Mouse (Mus musculus) limb, embryonic 12.5 days (tissue): Measurements from ENCODE around the gene Meis1. TPM values are rescaled to one million over a fixed set of nuclear protein-coding genes. Genes with fewer than 3 reads are reported as not detected.

Source experiments
- ATAC-seq: fragments of 200-750 bp; cut with Nextera tagmentation; 2 replicates; pipeline ENCODE4 v1.8.0; 2017; ENCODE audit warnings: low read depth, moderate TSS enrichment; ENCODE audit not compliant: insufficient number of reproducible peaks, insufficient read depth, low FRiP score, low TSS enrichment
- H3K27ac ChIP-seq: fragments of 300-500 bp; sonication (generic); 2 replicates; pipeline ENCODE4 v1.5.1; 2016; ENCODE audit warnings: mild to moderate bottlenecking, moderate library complexity
- H3K27me3 ChIP-seq: fragments of 300-500 bp; sonication (generic); 2 replicates; pipeline ENCODE4 v1.6.1; 2016; ENCODE audit warnings: mild to moderate bottlenecking, moderate library complexity
- H3K36me3 ChIP-seq: fragments of 300-500 bp; sonication (generic); 2 replicates; pipeline ENCODE4 v1.6.1; 2016; ENCODE audit warnings: mild to moderate bottlenecking, moderate library complexity
- H3K4me1 ChIP-seq: fragments of 300-500 bp; sonication (generic); replicated peaks from 2 replicates; pipeline ENCODE4 v1.6.1; 2016
- H3K4me2 ChIP-seq: fragments of 300-500 bp; sonication (generic); 2 replicates; pipeline ENCODE4 v1.6.1; 2016; ENCODE audit warnings: mild to moderate bottlenecking, moderate library complexity
- H3K4me3 ChIP-seq: fragments of 300-500 bp; sonication (generic); replicated peaks from 2 replicates; pipeline ENCODE4 v1.5.1; 2016; ENCODE audit warnings: mild to moderate bottlenecking
- H3K9ac ChIP-seq: fragments of 300-500 bp; sonication (generic); replicated peaks from 2 replicates; pipeline ENCODE4 v1.6.1; 2016; ENCODE audit warnings: mild to moderate bottlenecking, moderate library complexity
- H3K9me3 ChIP-seq: fragments of 300-500 bp; sonication (generic); 2 replicates; pipeline ENCODE4 v1.6.1; 2016; ENCODE audit warnings: mild to moderate bottlenecking, moderate library complexity
- WGBS: fragments of 180-500 bp; shearing (Covaris S2); methylation state at CpG from one replicate; pipeline ENCODE4 v1.1.7; 2016; 5-methylcytosine and 5-hydroxymethylcytosine counted together
- polyA plus RNA-seq: library from polyadenylated mRNA; unstranded; fragments of >200 nt; fragmentation: Nextera tagmentation; extraction: Ambion mirVana; gene quantifications from 2 replicates; pipeline ENCODE4 v1.2.1, GENCODE M21; 2016

Gene Meis1
- polyA plus RNA-seq, 1 experiment from 2014 or later: 35.1 TPM

DNA sequence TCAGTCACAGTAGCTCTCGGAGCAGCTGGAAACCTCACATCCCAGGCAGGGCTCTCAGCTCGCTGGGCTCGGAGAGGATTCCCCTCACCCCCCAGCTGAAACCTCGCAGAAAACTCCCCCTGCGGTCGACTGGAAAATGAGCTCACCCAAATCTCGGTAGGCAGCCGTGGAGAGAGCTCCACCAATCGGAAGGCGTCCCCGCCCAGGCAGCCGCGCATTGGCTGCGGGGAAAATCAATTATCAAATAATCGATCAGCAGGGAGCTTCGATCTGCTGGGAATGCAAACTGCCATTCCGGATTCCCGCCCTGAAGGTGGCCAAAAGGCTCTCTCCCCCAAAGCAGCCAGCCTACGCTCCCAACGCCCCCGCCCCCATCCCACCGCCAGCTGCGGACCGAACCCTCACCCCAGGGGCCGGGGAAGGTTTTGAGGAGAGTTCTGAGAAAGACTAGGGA lies 1.6 kb upstream of the Meis1 start:
- Histone ChIP-seq H3K4me2 (peak overlapping the region; percentile 82), H3K27me3 (peaks cover 59% of the 10 kb centered on the region), H3K4me1 (peaks cover 11% of the 10 kb centered on the region), H3K27ac (peak overlapping the region; percentile 93), H3K36me3 (no peaks in the 10 kb centered on the region), H3K9me3 (no peaks in the 10 kb centered on the region), H3K4me3 (peak overlapping the region; percentile 57), H3K9ac (peak overlapping the region; percentile 83)
- ATAC-seq: peak; percentile 72
- WGBS: under 1% methylated on average over 25 of the region's 25 CpGs

DNA sequence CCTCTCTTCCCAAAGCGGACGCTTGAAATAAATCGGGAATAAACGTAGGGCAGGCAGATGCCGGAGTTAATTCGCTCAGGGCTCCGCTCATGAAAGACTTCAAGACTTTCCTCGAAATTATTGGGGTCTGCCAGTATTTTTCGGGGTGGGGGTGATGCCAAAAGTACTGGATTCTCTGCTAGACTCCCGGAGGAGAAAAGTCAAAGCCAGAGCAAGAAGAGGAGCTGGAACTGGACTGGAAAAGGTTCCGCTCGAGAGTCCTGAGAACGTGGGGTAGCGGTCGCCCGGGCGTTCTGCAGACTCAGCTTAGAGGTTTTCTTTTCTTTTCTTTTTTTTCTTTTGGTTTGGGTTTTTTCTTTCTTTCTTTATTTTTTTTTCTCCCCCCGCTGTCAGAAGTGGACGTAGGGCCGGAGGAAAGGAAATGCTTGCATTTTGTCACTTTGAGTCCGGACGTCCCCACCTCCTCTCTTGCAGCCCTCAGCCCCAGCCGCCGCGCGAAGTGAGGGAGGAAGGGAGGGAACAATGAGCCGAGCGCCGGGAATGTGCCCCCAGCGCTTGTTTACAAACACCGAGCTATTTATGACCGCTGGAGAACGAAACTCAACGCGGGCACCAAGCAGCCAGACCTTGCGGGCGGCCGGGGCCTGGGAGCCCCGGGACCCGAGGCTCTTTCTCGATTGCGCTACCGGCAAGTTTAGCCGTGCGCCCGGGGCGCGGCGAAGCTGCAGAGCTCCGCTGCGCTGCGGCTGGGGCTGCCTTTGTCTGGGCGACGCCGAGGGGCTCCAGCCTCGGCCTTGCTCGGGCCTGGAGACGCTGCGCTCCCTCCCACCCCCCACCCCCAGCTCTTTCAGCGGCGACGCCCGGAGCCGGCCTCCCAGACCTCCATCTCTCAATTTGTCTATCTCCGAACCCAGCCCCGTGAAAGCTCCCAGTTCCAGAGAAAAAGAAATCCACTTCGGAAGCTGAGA lies 703 bp upstream of the Meis1 start:
- under 1% methylated on average over 64 of the region's 67 CpGs for WGBS
- no peak for ATAC-seq

DNA sequence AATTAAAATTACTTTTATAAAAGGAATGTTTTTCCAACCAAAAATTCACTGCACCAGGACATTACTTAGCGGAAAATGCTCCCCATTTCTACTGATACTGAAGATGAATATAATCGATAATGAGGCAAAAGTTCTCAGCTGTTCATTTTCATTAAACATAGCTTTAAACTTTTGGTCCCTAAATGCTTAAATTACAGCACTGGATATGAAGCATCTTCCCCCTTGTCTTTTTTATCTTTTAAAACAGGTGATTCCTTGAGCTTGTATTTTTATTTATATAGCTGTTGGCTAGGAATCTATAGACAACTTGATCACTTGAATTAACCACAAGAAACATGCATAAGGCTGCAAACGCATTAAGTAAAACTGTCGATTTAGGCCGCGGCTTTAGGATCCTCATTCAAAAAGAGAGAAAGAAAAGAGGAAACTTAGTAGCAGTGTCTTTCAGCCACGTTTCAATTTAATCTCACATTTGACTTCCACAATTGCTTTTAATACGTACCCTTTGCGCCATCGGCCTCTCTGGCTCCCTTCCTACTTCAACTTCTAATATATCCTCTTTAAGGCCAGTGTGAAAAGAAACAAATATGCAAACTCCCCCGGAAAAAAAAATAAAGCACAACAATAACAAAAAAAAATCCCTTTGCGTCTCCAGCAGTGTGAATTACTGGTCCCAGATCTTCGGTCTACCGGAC lies 919 bp downstream of the Meis1 start:
- Histone ChIP-seq H3K4me1 (peaks cover 30% of the 10 kb centered on the region), H3K9ac (peak overlapping the region; percentile 83), H3K9me3 (no peaks in the 10 kb centered on the region), H3K27ac (peak overlapping the region; percentile 93), H3K36me3 (no peaks in the 10 kb centered on the region), H3K27me3 (peaks cover 66% of the 10 kb centered on the region), H3K4me2 (peak overlapping the region; percentile 82), H3K4me3 (peak overlapping the region; percentile 57)
- WGBS: under 1% methylated on average over 14 of the region's 14 CpGs
- no peak for ATAC-seq

More for the DNA sequence above, 703 bp upstream of the Meis1 start:
- peaks cover 56% of the 10 kb centered on the region for H3K27me3 ChIP-seq
- peak overlapping the region; percentile 82 for H3K4me2 ChIP-seq
- no peaks in the 10 kb centered on the region for H3K36me3 ChIP-seq
- peaks cover 17% of the 10 kb centered on the region for H3K4me1 ChIP-seq
- H3K27ac ChIP-seq: peak overlapping the region; percentile 93
- H3K9ac ChIP-seq: peak overlapping the region; percentile 83
- no peaks in the 10 kb centered on the region for H3K9me3 ChIP-seq
- H3K4me3 ChIP-seq: peak overlapping the region; percentile 57

DNA sequence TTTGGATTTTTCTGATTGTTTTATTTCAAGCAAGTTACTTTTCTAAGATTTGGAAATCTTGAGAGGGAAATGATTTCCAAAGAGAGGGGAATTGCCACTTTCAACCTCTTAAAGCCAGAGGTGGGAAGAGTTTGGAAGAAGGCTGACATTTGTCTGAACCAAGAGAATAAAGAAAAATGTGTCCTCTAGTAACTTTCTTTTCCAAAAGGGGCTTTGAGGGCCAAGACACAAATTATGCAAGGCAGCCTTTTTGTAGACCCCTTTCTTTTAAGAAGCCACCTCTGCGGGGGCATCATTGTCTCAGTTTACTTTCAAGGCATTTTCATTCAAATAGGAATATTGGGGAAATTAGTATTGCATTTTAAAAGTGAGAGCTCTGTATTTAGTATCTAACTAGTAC lies 1.5 kb downstream of the Meis1 start:
- Histone ChIP-seq H3K9ac (peak overlapping the region; percentile 66; the same call in 1 of the 2 replicates), H3K4me1 (peaks cover 35% of the 10 kb centered on the region), H3K4me2 (peak overlapping the region; percentile 82), H3K9me3 (no peaks in the 10 kb centered on the region), H3K36me3 (no peaks in the 10 kb centered on the region), H3K27me3 (peaks cover 66% of the 10 kb centered on the region), H3K27ac (no peak overlapping the region), H3K4me3 (peak overlapping the region; percentile 57)
- 0% methylated on average over 1 of the region's 1 CpGs for WGBS
- no peak for ATAC-seq

DNA sequence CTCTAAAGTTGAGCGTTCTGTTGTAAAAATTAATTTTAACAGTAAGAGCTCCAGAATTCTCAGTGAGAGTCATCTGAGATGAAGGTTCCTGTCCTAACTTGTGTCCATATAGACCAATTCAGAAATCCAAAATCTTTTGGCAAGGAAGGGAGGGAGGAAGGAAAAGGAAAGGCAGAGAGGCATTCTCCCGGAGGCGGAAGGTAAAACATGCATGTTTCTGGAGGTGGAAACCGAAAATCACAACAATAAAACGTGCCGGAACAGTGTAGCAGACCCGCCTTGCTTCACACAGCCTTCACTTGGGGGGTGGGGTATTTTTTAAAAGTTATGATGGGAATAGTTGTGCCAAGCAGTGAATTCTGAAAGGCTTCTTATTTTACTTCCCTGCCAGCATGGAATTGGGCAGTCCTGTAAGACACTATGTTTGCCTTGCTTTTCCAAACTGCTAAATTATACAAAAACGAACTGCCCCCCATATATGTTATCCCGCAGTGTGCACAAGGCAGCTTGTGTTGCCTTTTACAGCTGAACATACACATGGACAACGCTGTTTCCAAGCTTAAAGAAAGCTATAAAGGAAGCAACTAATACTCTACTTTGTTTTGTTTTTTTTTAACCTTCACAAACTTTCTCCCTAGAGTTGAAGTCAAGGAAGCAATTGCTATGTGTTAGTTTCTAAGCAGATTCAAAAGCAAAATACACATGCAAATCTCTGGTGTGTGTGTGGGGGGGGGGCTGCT lies 2.1 kb downstream of the Meis1 start:
- WGBS: under 1% methylated on average over 10 of the region's 10 CpGs
- peak overlapping the region; percentile 56 for H3K27ac ChIP-seq
- peaks cover 39% of the 10 kb centered on the region for H3K4me1 ChIP-seq
- no peaks in the 10 kb centered on the region for H3K9me3 ChIP-seq
- peak overlapping the region; percentile 66 for H3K9ac ChIP-seq
- H3K27me3 ChIP-seq: peaks cover 68% of the 10 kb centered on the region
- peak overlapping the region; percentile 57 for H3K4me3 ChIP-seq
- no peaks in the 10 kb centered on the region for H3K36me3 ChIP-seq
- H3K4me2 ChIP-seq: peak overlapping the region; percentile 82
- ATAC-seq: no peak

DNA sequence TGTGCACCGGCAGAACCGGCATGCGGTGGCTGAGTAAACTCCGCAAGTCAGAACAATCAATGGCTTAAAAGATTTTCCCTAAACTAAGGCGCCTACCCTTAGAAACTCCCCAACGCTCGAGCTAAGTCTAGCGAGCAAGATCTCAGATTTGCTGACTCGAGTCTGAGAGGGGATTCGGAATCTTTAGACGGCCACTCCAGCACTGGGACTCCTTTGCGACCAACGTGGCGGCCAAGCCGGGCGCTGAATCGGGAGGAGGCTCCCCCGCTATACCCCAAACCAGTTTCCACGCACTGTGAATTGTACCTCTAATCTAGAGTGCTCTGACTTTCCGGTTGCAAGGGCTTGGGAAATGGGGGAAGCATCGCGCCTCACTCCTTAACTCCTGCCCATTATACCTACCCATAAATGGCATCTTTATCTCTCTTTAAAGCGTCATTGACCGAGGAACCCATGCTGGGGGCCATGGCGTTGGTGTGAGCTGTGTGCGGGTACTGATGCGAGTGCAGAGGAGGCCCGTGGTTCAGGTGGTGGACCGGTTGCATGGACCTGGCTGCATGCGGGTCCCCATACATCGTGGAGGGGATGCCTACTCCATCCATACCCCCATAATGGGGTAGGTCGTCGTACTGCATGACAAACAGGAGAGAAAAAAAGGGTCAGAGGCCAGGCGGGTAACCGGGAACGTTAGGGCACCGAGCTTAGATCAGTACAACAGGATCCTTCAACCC lies 2.9 kb downstream of the Meis1 start:
- peaks cover 32% of the 10 kb centered on the region for H3K4me1 ChIP-seq
- ATAC-seq: no peak
- WGBS: 1% methylated on average over 37 of the region's 37 CpGs
- H3K27me3 ChIP-seq: peaks cover 68% of the 10 kb centered on the region
- peak overlapping the region; percentile 56 for H3K27ac ChIP-seq
- H3K9ac ChIP-seq: peak overlapping the region; percentile 66
- H3K4me3 ChIP-seq: peak overlapping the region; percentile 57
- no peaks in the 10 kb centered on the region for H3K36me3 ChIP-seq
- H3K9me3 ChIP-seq: no peaks in the 10 kb centered on the region
- H3K4me2 ChIP-seq: peak overlapping the region; percentile 82

DNA sequence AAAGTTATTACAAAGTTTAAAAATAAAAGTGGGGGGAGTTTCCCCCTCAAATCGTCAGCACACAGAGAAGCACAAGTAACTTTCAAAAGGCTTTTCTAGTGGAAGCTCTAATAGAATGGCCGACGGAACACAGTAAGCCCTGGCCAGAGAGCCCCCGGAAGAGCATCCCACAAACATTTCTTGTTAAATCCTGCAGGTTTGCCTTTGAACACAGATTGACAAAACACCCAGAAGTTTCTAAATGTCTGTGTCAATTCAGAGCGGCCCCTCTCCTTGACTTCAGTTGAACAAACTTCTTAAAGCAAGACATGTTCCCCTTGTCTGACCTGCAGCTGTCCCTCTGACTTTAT lies 3.4 kb downstream of the Meis1 start:
- 1% methylated on average over 5 of the region's 5 CpGs for WGBS
- H3K36me3 ChIP-seq: no peaks in the 10 kb centered on the region
- H3K9me3 ChIP-seq: no peaks in the 10 kb centered on the region
- H3K27ac ChIP-seq: 0 out of 2 replicates have a peak overlapping the region, but pooled peaks have one; percentile 0
- peak overlapping the region; percentile 57 for H3K4me3 ChIP-seq
- peak overlapping the region; percentile 82 for H3K4me2 ChIP-seq
- peaks cover 69% of the 10 kb centered on the region for H3K27me3 ChIP-seq
- H3K9ac ChIP-seq: peak overlapping the region; percentile 66
- H3K4me1 ChIP-seq: peaks cover 29% of the 10 kb centered on the region
- no peak for ATAC-seq

DNA sequence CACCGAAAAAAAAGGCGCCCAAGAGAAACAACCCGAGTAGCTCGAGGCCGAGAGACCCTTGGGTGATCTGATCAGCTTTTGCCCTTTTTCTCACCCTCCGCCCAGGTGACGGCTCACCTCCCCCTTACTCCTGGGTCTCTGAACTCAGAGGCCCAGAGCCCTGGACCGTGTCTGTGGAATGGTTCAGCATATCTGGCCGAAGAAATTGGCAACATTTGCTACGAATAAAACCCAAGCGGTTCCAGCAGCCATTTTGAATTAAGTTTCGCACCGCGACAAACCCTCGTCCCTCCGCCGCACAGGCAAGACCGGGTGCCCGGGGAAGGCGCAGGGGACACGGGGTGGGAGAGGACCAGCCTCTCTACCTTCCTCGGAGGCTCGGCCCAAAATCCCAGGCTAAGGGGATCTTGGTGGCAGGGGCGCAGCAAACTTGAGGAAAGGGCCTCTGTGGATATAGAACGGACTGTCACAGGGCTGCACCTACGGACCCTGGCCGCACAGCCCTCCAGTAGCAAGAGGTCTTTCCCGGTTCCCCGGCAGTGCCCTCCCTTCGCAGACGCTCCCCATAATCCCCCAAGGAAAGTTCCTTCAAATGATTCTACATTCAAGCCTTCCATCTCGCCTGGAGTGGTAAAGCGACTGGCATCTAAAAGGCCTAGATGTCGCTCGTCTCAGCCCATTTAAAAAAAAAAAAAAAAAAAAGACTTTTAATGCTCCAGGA lies 4.2 kb downstream of the Meis1 start:
- Histone ChIP-seq H3K36me3 (no peaks in the 10 kb centered on the region), H3K27ac (no peak overlapping the region), H3K9ac (peak overlapping the region; percentile 66), H3K4me1 (peaks cover 29% of the 10 kb centered on the region), H3K9me3 (no peaks in the 10 kb centered on the region), H3K4me2 (peak overlapping the region; percentile 82), H3K27me3 (peaks cover 76% of the 10 kb centered on the region), H3K4me3 (peak overlapping the region; percentile 57)
- under 1% methylated on average over 35 of the region's 35 CpGs for WGBS
- no peak for ATAC-seq

DNA sequence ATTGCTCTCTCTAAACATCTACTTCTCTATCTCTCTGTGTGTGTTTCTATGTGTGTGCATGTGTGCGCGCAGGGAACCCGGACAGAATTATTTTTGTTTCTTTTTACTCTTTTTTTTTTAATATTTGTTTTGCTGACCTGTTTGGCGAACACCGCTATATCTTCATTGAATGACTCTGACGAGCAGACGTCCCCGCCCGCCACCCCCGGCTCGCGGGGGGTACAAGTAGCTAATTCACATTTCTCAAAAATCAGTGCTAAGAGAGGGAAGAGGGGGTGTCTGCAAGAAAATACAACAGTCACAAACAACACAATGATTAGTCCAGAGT lies 4.7 kb downstream of the Meis1 start:
- Histone ChIP-seq H3K4me1 (peaks cover 29% of the 10 kb centered on the region), H3K27ac (peak overlapping the region; percentile 41; the same call in 1 of the 2 replicates), H3K27me3 (peaks cover 79% of the 10 kb centered on the region), H3K36me3 (no peaks in the 10 kb centered on the region), H3K9ac (peak overlapping the region; percentile 66), H3K4me3 (peak overlapping the region; percentile 57), H3K9me3 (no peaks in the 10 kb centered on the region), H3K4me2 (peak overlapping the region; percentile 82)
- no peak for ATAC-seq
- WGBS: 5% methylated on average over 12 of the region's 12 CpGs
